Mouse (Mus musculus) MEL (cell line): Measurements from ENCODE around the gene Usp39. TPM values are rescaled to one million over a fixed set of nuclear protein-coding genes. Genes with fewer than 3 reads are reported as not detected.

Experiments used
- DNase-seq: peaks from one replicate; pipeline ENCODE4 v3.0.0; 2011; ENCODE audit warnings: low read depth, low spot score
- H3K27ac ChIP-seq: 2 replicates; pipeline ENCODE4 v1.5.1; 2012; ENCODE audit warnings: low read depth, mild to moderate bottlenecking, control low read depth, low read length, moderate library complexity; ENCODE audit not compliant: control insufficient read depth
- H3K27me3 ChIP-seq, 2 experiments: fragments of 150-350 bp in 1 of 2; sonication (generic) in 1 of 2; 2 replicates each; pipeline ENCODE4 v1.6.1; 2012; ENCODE audit warnings: low read length in 2 of 2, mild to moderate bottlenecking in 2 of 2, improper control_type of control experiment in 1 of 2, moderate library complexity in 1 of 2; ENCODE audit not compliant: insufficient read depth in 2 of 2, control insufficient read depth in 1 of 2
- H3K36me3 ChIP-seq, 2 experiments: 2 replicates each; pipeline ENCODE4 v1.6.1; 2012 to 2014; ENCODE audit warnings: low read length in 2 of 2, improper control_type of control experiment in 1 of 2, inconsistent platforms in 1 of 2, mild to moderate bottlenecking in 1 of 2; ENCODE audit not compliant: insufficient read depth in 2 of 2, control insufficient read depth in 1 of 2
- H3K4me1 ChIP-seq, 2 experiments: fragments of 150-350 bp in 1 of 2; sonication (generic) in 1 of 2; 2 replicates each; pipeline ENCODE4 v1.6.1; 2012; ENCODE audit warnings: low read length in 2 of 2, improper control_type of control experiment in 1 of 2, mild to moderate bottlenecking in 1 of 2; ENCODE audit not compliant: insufficient read depth in 2 of 2, control insufficient read depth in 1 of 2
- H3K4me3 ChIP-seq, 2 experiments: fragments of 150-350 bp in 1 of 2; sonication (generic) in 1 of 2; 2 replicates each; pipeline ENCODE4 v1.5.1; 2012; ENCODE audit warnings: low read depth in 2 of 2, low read length in 2 of 2, mild to moderate bottlenecking in 2 of 2, moderate library complexity in 2 of 2, control low read depth in 1 of 2, improper control_type of control experiment in 1 of 2; ENCODE audit not compliant: control insufficient read depth in 1 of 2, insufficient read depth in 1 of 2
- H3K79me2 ChIP-seq: 2 replicates; pipeline ENCODE4 v1.6.1; 2012; ENCODE audit warnings: mild to moderate bottlenecking, low read length, moderate library complexity; ENCODE audit not compliant: control insufficient read depth, poor library complexity, insufficient read depth
- H3K9ac ChIP-seq: 2 replicates; pipeline ENCODE4 v1.6.1; 2012; ENCODE audit warnings: low read depth, mild to moderate bottlenecking, control low read depth, low read length, moderate library complexity; ENCODE audit not compliant: control insufficient read depth, poor library complexity, severe bottlenecking
- H3K9me3 ChIP-seq: fragments of 150-350 bp; sonication (generic); replicated peaks from 2 replicates; pipeline ENCODE4 v1.6.1; 2012; ENCODE audit warnings: mild to moderate bottlenecking, low read length, improper control_type of control experiment, moderate library complexity; ENCODE audit not compliant: insufficient read depth
- BHLHE40 ChIP-seq: IDR thresholded peaks from 2 replicates; pipeline ENCODE4 v1.6.1; 2012; ENCODE audit warnings: low read depth, mild to moderate bottlenecking, inconsistent platforms, low read length, improper control_type of control experiment, borderline replicate concordance
- CHD1 ChIP-seq: IDR thresholded peaks from 2 replicates; pipeline ENCODE4 v1.6.1; 2012; ENCODE audit warnings: low read depth, mild to moderate bottlenecking, inconsistent platforms, low read length, improper control_type of control experiment
- CTCF ChIP-seq, 3 experiments: IDR thresholded peaks in 2 of 3; conservative IDR thresholded peaks in 1 of 3; 2 replicates each; pipeline ENCODE4 v1.5.1; 2011 to 2012; ENCODE audit warnings: low read length in 3 of 3, low read depth in 2 of 3, mild to moderate bottlenecking in 2 of 3, improper control_type of control experiment in 1 of 3, inconsistent platforms in 1 of 3, mixed read lengths in 1 of 3, moderate library complexity in 1 of 3; ENCODE audit not compliant: control insufficient read depth in 1 of 3, insufficient read depth in 1 of 3, poor library complexity in 1 of 3, severe bottlenecking in 1 of 3
- E2F4 ChIP-seq: IDR thresholded peaks from 2 replicates; pipeline ENCODE4 v1.6.1; 2011; ENCODE audit warnings: low read depth, low read length, improper control_type of control experiment, borderline replicate concordance
- EP300 ChIP-seq, 2 experiments: IDR thresholded peaks; 2 replicates each; pipeline ENCODE4 v1.6.1; 2011; ENCODE audit warnings: improper control_type of control experiment in 2 of 2, low read length in 2 of 2, low read depth in 1 of 2, mild to moderate bottlenecking in 1 of 2
- ETS1 ChIP-seq: IDR thresholded peaks from 2 replicates; pipeline ENCODE4 v1.6.1; 2012; ENCODE audit warnings: low read depth, mild to moderate bottlenecking, inconsistent platforms, low read length, improper control_type of control experiment, moderate library complexity
- HCFC1 ChIP-seq: IDR thresholded peaks from 2 replicates; pipeline ENCODE4 v1.6.1; 2012; ENCODE audit warnings: low read depth, mild to moderate bottlenecking, inconsistent platforms, low read length, improper control_type of control experiment, moderate library complexity
- KAT2A ChIP-seq: conservative IDR thresholded peaks from 2 replicates; pipeline ENCODE4 v1.6.1; 2012; ENCODE audit warnings: low read depth, low read length, improper control_type of control experiment, inconsistent platforms
- MAFK ChIP-seq: IDR thresholded peaks from 2 replicates; pipeline ENCODE4 v1.6.1; 2011; ENCODE audit warnings: low read depth, mild to moderate bottlenecking, low read length, improper control_type of control experiment, borderline replicate concordance
- MEF2A ChIP-seq: IDR thresholded peaks from 2 replicates; pipeline ENCODE4 v1.6.1; 2014; ENCODE audit warnings: low read depth, mild to moderate bottlenecking, inconsistent platforms, low read length, improper control_type of control experiment; ENCODE audit not compliant: poor library complexity, insufficient replicate concordance, severe bottlenecking; ENCODE audit errors: extremely low read depth
- MXI1 ChIP-seq: IDR thresholded peaks from 2 replicates; pipeline ENCODE4 v1.6.1; 2011; ENCODE audit warnings: mild to moderate bottlenecking, low read depth, low read length, improper control_type of control experiment
- MYB ChIP-seq: IDR thresholded peaks from 2 replicates; pipeline ENCODE4 v1.6.1; 2011; ENCODE audit warnings: mild to moderate bottlenecking, low read depth, low read length, improper control_type of control experiment
- MYC ChIP-seq: IDR thresholded peaks from 2 replicates; pipeline ENCODE4 v1.6.1; 2011; ENCODE audit warnings: low read depth, mild to moderate bottlenecking, low read length, improper control_type of control experiment, moderate library complexity
- POLR2AphosphoS5 ChIP-seq: IDR thresholded peaks from 2 replicates; pipeline ENCODE4 v1.6.1; 2012; ENCODE audit warnings: low read depth, borderline replicate concordance, mild to moderate bottlenecking, inconsistent platforms, low read length, moderate library complexity, mixed read lengths
- RAD21 ChIP-seq: IDR thresholded peaks from 2 replicates; pipeline ENCODE4 v1.6.1; 2011; ENCODE audit warnings: mild to moderate bottlenecking, low read depth, low read length, improper control_type of control experiment
- RCOR1 ChIP-seq: IDR thresholded peaks from 2 replicates; pipeline ENCODE4 v1.6.1; 2012; ENCODE audit warnings: low read depth, mild to moderate bottlenecking, inconsistent platforms, low read length, improper control_type of control experiment
- SMC3 ChIP-seq: IDR thresholded peaks from 2 replicates; pipeline ENCODE4 v1.6.1; 2011; ENCODE audit warnings: low read depth, low read length, improper control_type of control experiment
- TBP ChIP-seq: IDR thresholded peaks from 2 replicates; pipeline ENCODE4 v1.8.0; 2011; ENCODE audit warnings: low read depth, low read length, improper control_type of control experiment
- USF1 ChIP-seq: IDR thresholded peaks from 2 replicates; pipeline ENCODE4 v1.6.1; 2014; ENCODE audit warnings: low read depth, mild to moderate bottlenecking, inconsistent platforms, low read length, improper control_type of control experiment, moderate library complexity
- ZC3H11A ChIP-seq: IDR thresholded peaks from 2 replicates; pipeline ENCODE4 v1.6.1; 2012; ENCODE audit warnings: low read depth, mild to moderate bottlenecking, inconsistent platforms, low read length, improper control_type of control experiment
- ZNF384 ChIP-seq: IDR thresholded peaks from 2 replicates; pipeline ENCODE4 v1.6.1; 2012; ENCODE audit warnings: low read depth, mild to moderate bottlenecking, inconsistent platforms, low read length, improper control_type of control experiment
- polyA plus RNA-seq, 2 experiments: library from polyadenylated mRNA; stranded (reverse) in 1 of 2; unstranded in 1 of 2; fragments of >175 nt in 1 of 2; fragments of >200 nt in 1 of 2; gene quantifications; 2 replicates each; pipeline versions ENCODE4 v1.2.1 to v1.2.4; 2012; ENCODE audit warnings: low replicate concordance in 2 of 2, low read depth in 1 of 2; ENCODE audit not compliant: insufficient read length in 2 of 2, insufficient read depth in 1 of 2, missing spikeins in 1 of 2
- total RNA-seq: library from RNA; depleted of rRNA; stranded (reverse); fragments of 300-350 nt; gene quantifications from 2 replicates; pipeline ENCODE4 v1.2.3, GENCODE M21; 2012

Usp39 gene
- total and polyA plus RNA-seq, 3 experiments = 103 to 106 TPM; not detected in 1

DNA sequence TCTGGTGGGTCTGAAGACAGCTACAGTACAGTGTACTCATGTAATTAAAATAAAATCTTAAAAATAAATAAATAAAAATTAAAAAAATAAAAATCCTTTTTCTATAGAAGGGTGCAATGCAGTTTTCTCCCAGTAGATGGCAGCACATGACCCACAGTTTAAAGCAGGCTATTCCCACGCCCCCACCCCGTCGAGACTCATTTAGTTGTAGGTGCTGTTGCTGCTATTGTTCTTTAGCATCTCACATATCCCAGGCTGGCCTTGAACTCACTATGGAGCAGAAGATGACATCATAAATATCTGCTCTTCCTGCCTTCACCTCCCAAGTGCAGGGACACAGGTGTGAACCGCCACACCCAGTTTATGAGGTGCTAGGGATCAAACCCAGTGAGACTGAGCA, 61.1 kb downstream of the Usp39 start:
- Histone ChIP-seq H3K9me3 (no peaks in the 10 kb centered on the region), H3K27ac (no peak overlapping the region), H3K4me3 (no peak overlapping the region), H3K36me3 (peaks cover 0 to 18% of the 10 kb centered on the region in 2 experiments; a peak in 2 of 4 replicates), H3K79me2 (no peaks in the 10 kb centered on the region), H3K9ac (no peak overlapping the region), H3K27me3 (peaks cover 3 to 7% of the 10 kb centered on the region in 2 experiments), H3K4me1 (peaks cover 12 to 15% of the 10 kb centered on the region in 2 experiments)
- DNase-seq = peak; percentile 67
- TF ChIP-seq BHLHE40 (no peak), POLR2AphosphoS5 (no peak), EP300 (IDR thresholded peaks at IDR 0.05; ENCODE audit: low read depth in 1 of 2, low read length in 2 of 2) (no peak), SMC3 (peak; percentile 69), MYC (no peak), KAT2A (no peak), CHD1 (no peak), ETS1 (no peak), ZC3H11A (peak; percentile 51), MAFK (no peak), MEF2A (no peak), HCFC1 (no peak), RAD21 (peak; percentile 78), MXI1 (no peak), MYB (no peak), E2F4 (no peak), TBP (no peak), ZNF384 (peak; percentile 67), RCOR1 (0 out of 2 replicates have a peak, but pooled peaks have one; percentile 4), CTCF (IDR thresholded peaks at IDR 0.05 in 2 of 3, conservative IDR thresholded peaks at IDR 0.05 in 1 of 3; ENCODE audit: control insufficient read depth in 1 of 3, insufficient read depth in 1 of 3, low read depth in 2 of 3, low read length in 3 of 3, poor library complexity in 1 of 3, severe bottlenecking in 1 of 3) (peak; percentile 58 to 71 (median 68)), USF1 (0 out of 2 replicates have a peak, but pooled peaks have one; percentile 16)
